Mouse (Mus musculus) C2C12 (cell line): ENCODE data around the gene Foxl1.

Experiments used
- CTCF ChIP-seq: IDR thresholded peaks from one replicate; pipeline ENCODE4 v1.5.1; 2011; ENCODE audit not compliant: control insufficient read depth, insufficient read depth, insufficient read length
- MAX ChIP-seq: IDR thresholded peaks from one replicate; pipeline ENCODE4 v1.6.1; 2011; ENCODE audit warnings: mild to moderate bottlenecking, control low read depth
- MYOG ChIP-seq: IDR thresholded peaks from one replicate; pipeline ENCODE4 v1.6.1; 2011; ENCODE audit not compliant: control insufficient read depth, insufficient read length; ENCODE audit errors: extremely low read depth

- TF ChIP-seq MAX: no peak
- no peak for TF ChIP-seq MYOG
- TF ChIP-seq CTCF: no peak
These were observed 11.8 kb upstream of the Foxl1 start, which contains the start of gene Foxc2 for GRCm38 (mm10) chr8:121115948-121116347.
